ENCODE assay signal across 8 mouse cellular contexts in genomic region chr2:152104711-152105317, GRCm38 (mm10). TPM values are rescaled to one million over a fixed set of nuclear protein-coding genes. Genes with fewer than 3 reads are reported as not detected.
DNase-seq lines count a peak whose midpoint lies in the region; ATAC-seq and TF ChIP-seq lines count a peak whose summit lies in the region.

No protein-coding gene starts in this region.

- no peak for TF ChIP-seq CTCF in hindbrain, postnatal 0 days (IDR thresholded peaks at IDR 0.05; ENCODE audit: low read depth)

- H3K9ac ChIP-seq in neural tube, embryonic 11.5 days (ENCODE audit: low read length), result peak overlapping the region; percentile 64
- peak overlapping the region; percentile 81 for H3K9ac ChIP-seq in embryonic facial prominence, embryonic 11.5 days (replicated peaks; ENCODE audit: low read length)
- peak overlapping the region; percentile 89 for H3K9ac ChIP-seq in hindbrain, postnatal 0 days (replicated peaks; ENCODE audit: low read length)

- H3K4me2 ChIP-seq in neural tube, embryonic 11.5 days (ENCODE audit: low read depth), result peak overlapping the region; percentile 64
- H3K4me2 ChIP-seq in embryonic facial prominence, embryonic 11.5 days (ENCODE audit: low read depth, low read length), result peak overlapping the region; percentile 88
- peak overlapping the region; percentile 85 for H3K4me2 ChIP-seq in hindbrain, postnatal 0 days (ENCODE audit: low read depth, low read length)

- no peak for DNase-seq in neural tube, embryonic 11.5 days (ENCODE audit: low spot score)
- DNase-seq in neural tube, embryonic 10.5 days (ENCODE audit: extremely low spot score, low spot score), result no peak
- peak; percentile 29 for DNase-seq in embryonic facial prominence, embryonic 11.5 days (ENCODE audit: low spot score)
- DNase-seq in hindbrain, postnatal 0 days (ENCODE audit: low spot score), result no peak
- DNase-seq in layer of hippocampus, adult 9-10 months (ENCODE audit: low spot score), result no peak
- DNase-seq in layer of hippocampus, adult 11-12 months (ENCODE audit: low spot score), result no peak
- no peak for DNase-seq in layer of hippocampus, adult 18-20 months (ENCODE audit: low spot score in 2 of 2)

- peak overlapping the region; percentile 60 for H3K4me3 ChIP-seq in neural tube, embryonic 11.5 days (ENCODE audit: low read depth, low read length)
- H3K4me3 ChIP-seq in embryonic facial prominence, embryonic 11.5 days (ENCODE audit: low read depth, low read length), result peak overlapping the region; percentile 64
- peak overlapping the region; percentile 71 for H3K4me3 ChIP-seq in hindbrain, postnatal 0 days (ENCODE audit: low read length)

- H3K9me3 ChIP-seq in neural tube, embryonic 11.5 days (ENCODE audit: control insufficient read depth, low read length), result 0 out of 2 replicates have a peak, but pooled peaks cover 3% of the 10 kb centered on the region
- H3K9me3 ChIP-seq in embryonic facial prominence, embryonic 11.5 days (replicated peaks; ENCODE audit: control insufficient read depth, low read length), result no peaks in the 10 kb centered on the region
- no peaks in the 10 kb centered on the region for H3K9me3 ChIP-seq in hindbrain, postnatal 0 days (ENCODE audit: low read length)

- H3K36me3 ChIP-seq in neural tube, embryonic 11.5 days (ENCODE audit: control insufficient read depth, insufficient read depth, low read length), result no peaks in the 10 kb centered on the region
- H3K36me3 ChIP-seq in embryonic facial prominence, embryonic 11.5 days (replicated peaks; ENCODE audit: control insufficient read depth, insufficient read depth, low read depth, low read length), result no peaks in the 10 kb centered on the region
- H3K36me3 ChIP-seq in hindbrain, postnatal 0 days (ENCODE audit: insufficient read depth, low read length), result no peaks in the 10 kb centered on the region

- H3K27me3 ChIP-seq in neural tube, embryonic 11.5 days (ENCODE audit: control insufficient read depth, insufficient read depth, low read length), result no peaks in the 10 kb centered on the region
- no peaks in the 10 kb centered on the region for H3K27me3 ChIP-seq in embryonic facial prominence, embryonic 11.5 days (ENCODE audit: control insufficient read depth, insufficient read depth, low read length)
- no peaks in the 10 kb centered on the region for H3K27me3 ChIP-seq in hindbrain, postnatal 0 days (ENCODE audit: insufficient read depth, low read length)

- peaks cover 6% of the 10 kb centered on the region for H3K4me1 ChIP-seq in neural tube, embryonic 11.5 days (ENCODE audit: control insufficient read depth, insufficient read depth, low read length)
- H3K4me1 ChIP-seq in embryonic facial prominence, embryonic 11.5 days (ENCODE audit: control insufficient read depth, insufficient read depth, low read length), result no peaks in the 10 kb centered on the region
- no peaks in the 10 kb centered on the region for H3K4me1 ChIP-seq in hindbrain, postnatal 0 days (ENCODE audit: insufficient read depth, low read length)

- WGBS in neural tube, embryonic 11.5 days, result 17% methylated on average over 17 of the region's 17 CpGs
- WGBS in embryonic facial prominence, embryonic 11.5 days, result 18% methylated on average over 17 of the region's 17 CpGs
- whole genome bisulfite sequencing in hindbrain, postnatal 0 days, result 13% methylated on average over 17 of the region's 17 CpGs

- no peak overlapping the region for H3K27ac ChIP-seq in neural tube, embryonic 11.5 days (ENCODE audit: low read depth, low read length)
- H3K27ac ChIP-seq in embryonic facial prominence, embryonic 11.5 days (replicated peaks; ENCODE audit: low read depth, low read length), result no peak overlapping the region
- H3K27ac ChIP-seq in hindbrain, postnatal 0 days, result 0 out of 2 replicates have a peak overlapping the region, but pooled peaks have one; percentile 77

- no peak; the same call in 1 of the 2 replicates for ATAC-seq in neural tube, embryonic 11.5 days (ENCODE audit: insufficient read depth, low FRiP score, low TSS enrichment)
- ATAC-seq in embryonic facial prominence, embryonic 11.5 days (replicated peaks; ENCODE audit: insufficient number of reproducible peaks, low FRiP score, low TSS enrichment, low read depth), result 0 out of 2 replicates have a peak, but pooled peaks have one; percentile 27
- ATAC-seq in hindbrain, postnatal 0 days, result peak; percentile 31
- peak; percentile 29 for ATAC-seq in megakaryocyte progenitor cell, adult 5-6 weeks (replicated peaks; ENCODE audit: poor library complexity)

RNA-seq across cellular contexts. Expression of gene Srxn1, which starts 0.5 kb away (rescaled TPM):
- polyA plus RNA-seq in neural tube, embryonic 11.5 days (2014; fragmentation: Nextera tagmentation; extraction: Ambion mirVana), result 17.5 and 18.8 TPM in 2 replicates
- 10.0 and 10.6 TPM in 2 replicates for polyA plus RNA-seq in embryonic facial prominence, embryonic 11.5 days (2014; fragmentation: Nextera tagmentation; extraction: Ambion mirVana)
- 51.7 and 54.5 TPM in 2 replicates for total RNA-seq in hindbrain, postnatal 0 days (2014; rRNA removed)
- polyA plus RNA-seq in hindbrain, postnatal 0 days (2015; fragmentation: Nextera tagmentation; extraction: Ambion mirVana), result 26.4 and 26.8 TPM in 2 replicates
- 1.2 and 1.3 TPM in 2 replicates for total RNA-seq in megakaryocyte progenitor cell, adult 5-6 weeks (2015)
- total RNA-seq in megakaryocyte progenitor cell, adult 5-6 weeks (2017), result 2.2 and 12.2 TPM in 2 replicates
- total RNA-seq in layer of hippocampus, adult 18-20 months (2021), result 10 to 100 TPM; 74.1 to 84.4 TPM

RNA-seq across cellular contexts. Expression of gene Scrt2, which starts 23.5 kb away (rescaled TPM):
- polyA plus RNA-seq in neural tube, embryonic 11.5 days (2014; fragmentation: Nextera tagmentation; extraction: Ambion mirVana), result 23.0 and 25.1 TPM in 2 replicates
- 1.9 and 2.6 TPM in 2 replicates for polyA plus RNA-seq in embryonic facial prominence, embryonic 11.5 days (2014; fragmentation: Nextera tagmentation; extraction: Ambion mirVana)
- total RNA-seq in hindbrain, postnatal 0 days (2014; rRNA removed), result 13.3 and 18.4 TPM in 2 replicates
- 4.1 and 4.4 TPM in 2 replicates for polyA plus RNA-seq in hindbrain, postnatal 0 days (2015; fragmentation: Nextera tagmentation; extraction: Ambion mirVana)
- total RNA-seq in megakaryocyte progenitor cell, adult 5-6 weeks (2015), result not detected in 2 replicates
- not detected in 2 replicates for total RNA-seq in megakaryocyte progenitor cell, adult 5-6 weeks (2017)
- 10 to 100 TPM; 23.6 to 24.2 TPM for total RNA-seq in layer of hippocampus, adult 18-20 months (2021)

RNA-seq across cellular contexts. Expression of gene Tcf15, which starts 38.5 kb away (rescaled TPM):
- 40.9 and 41.0 TPM in 2 replicates for polyA plus RNA-seq in neural tube, embryonic 11.5 days (2014; fragmentation: Nextera tagmentation; extraction: Ambion mirVana)
- 11.3 and 12.2 TPM in 2 replicates for polyA plus RNA-seq in embryonic facial prominence, embryonic 11.5 days (2014; fragmentation: Nextera tagmentation; extraction: Ambion mirVana)
- 4.9 TPM in 1 of 2 replicates, not detected in the other for total RNA-seq in hindbrain, postnatal 0 days (2014; rRNA removed)
- polyA plus RNA-seq in hindbrain, postnatal 0 days (2015; fragmentation: Nextera tagmentation; extraction: Ambion mirVana), result 0.74 and 1.2 TPM in 2 replicates
- not detected in 2 replicates for total RNA-seq in megakaryocyte progenitor cell, adult 5-6 weeks (2015)
- total RNA-seq in megakaryocyte progenitor cell, adult 5-6 weeks (2017), result 0.12 TPM in 1 of 2 replicates, not detected in the other
- 1 to 10 TPM; 2.9 to 3.1 TPM for total RNA-seq in layer of hippocampus, adult 18-20 months (2021)

Comparison
In these comparisons a context has a peak if more than half of its experiments do, and no peak if none do; other contexts are left out.
1. RNA of gene Scrt2, which starts 23.5 kb away (total RNA-seq): 23.6 to 24.2 TPM in layer of hippocampus, adult 18-20 months and 13.3 to 18.4 TPM in hindbrain, postnatal 0 days; not detected in megakaryocyte progenitor cell, adult 5-6 weeks; every median in the first group is over 10 times any median in the second.
2. Peak in every context shown above with its lines, with median percentiles within 50 percentile points of each other: H3K4me2 ChIP-seq, H3K4me3 ChIP-seq and H3K9ac ChIP-seq.